Mouse (Mus musculus): ENCODE results near the gene Mfsd6. TPM values are rescaled to one million over a fixed set of nuclear protein-coding genes. Genes with fewer than 3 reads are reported as not detected.

The Mfsd6 gene
- 0.47 and 0.50 TPM in 2 replicates for total RNA-seq (2012; rRNA removed)
- total RNA-seq (2014; rRNA removed), result 0.36 and 0.38 TPM in 2 replicates
- 0.63 and 0.89 TPM in 2 replicates for polyA plus RNA-seq (2012; ENCODE audit: insufficient read length, low read depth)

GRCm38 (mm10) chr1:52727056-52727900, at the start of gene Mfsd6:
Gene Mfsd6, minus strand, starts transcription at chr1:52727462.
- peaks cover 40% of the 10 kb centered on the region for H3K27me3 ChIP-seq (replicated peaks)
- H3K4me1 ChIP-seq (ENCODE audit: control insufficient read depth in 1 of 2, insufficient read depth in 2 of 2), result peaks cover 6 to 17% of the 10 kb centered on the region in 2 experiments
- peaks cover under 1% of the 10 kb centered on the region for H3K9me3 ChIP-seq (replicated peaks; ENCODE audit: low read length)
- TF ChIP-seq ZMIZ1 (IDR thresholded peaks at IDR 0.05; ENCODE audit: low read depth, low read length) (no peak), UBTF (IDR thresholded peaks at IDR 0.05; ENCODE audit: low read depth, low read length) (peak; percentile 71; the same call in 1 of the 2 replicates)
- H3K36me3 ChIP-seq (replicated peaks in 1 of 2; ENCODE audit: control insufficient read depth in 1 of 2, insufficient read depth in 1 of 2, low read length in 1 of 2), result no peaks in the 10 kb centered on the region
- H3K4me2 ChIP-seq (ENCODE audit: insufficient read depth, low read depth, poor library complexity, severe bottlenecking), result peak within 1 kb of the TSS; percentile 91
- DNase-seq (ENCODE audit: extremely low read depth), result peak; percentile 11
- dilution Hi-C loops (cut with MboI; ENCODE audit: extremely low pct_ligation_motif_present, extremely low pct_unique_long_range_greater_than_20kb, low sequenced_read_pairs) (no loop called here), in situ Hi-C loops (cut with MboI; ENCODE audit: low pct_ligation_motif_present, low pct_unique_long_range_greater_than_20kb, low sequenced_read_pairs) (no loop called here)
- H3K79me2 ChIP-seq (replicated peaks; ENCODE audit: control insufficient read depth, extremely low read depth, insufficient read depth, poor library complexity, severe bottlenecking), result no peaks in the 10 kb centered on the region
- no peak within 1 kb of the TSS for H3K27ac ChIP-seq (ENCODE audit: insufficient read depth, low read depth)
- peak within 1 kb of the TSS; percentile 35 for H3K9ac ChIP-seq (ENCODE audit: insufficient read depth, low read depth)
- H3K4me3 ChIP-seq (replicated peaks in 1 of 3; ENCODE audit: low read depth in 2 of 3, low read length in 2 of 3, poor library complexity in 1 of 3), result peak within 1 kb of the TSS; percentile 16 to 66 (median 64)

- peaks cover 3 to 22% of the 10 kb centered on the region in 2 experiments; a peak in 3 of 4 replicates for H3K4me1 ChIP-seq (ENCODE audit: control insufficient read depth in 1 of 2, insufficient read depth in 2 of 2)
- in situ Hi-C loops (cut with MboI; ENCODE audit: low pct_ligation_motif_present, low pct_unique_long_range_greater_than_20kb, low sequenced_read_pairs), result no loop called here
- no peak overlapping the region for H3K9ac ChIP-seq (ENCODE audit: insufficient read depth, low read depth)
- DNase-seq (ENCODE audit: extremely low read depth), result no peak
- H3K4me3 ChIP-seq (replicated peaks in 1 of 3; ENCODE audit: low read depth in 2 of 3, low read length in 2 of 3, poor library complexity in 1 of 3), result no peak overlapping the region
- no peak overlapping the region for H3K4me2 ChIP-seq (ENCODE audit: insufficient read depth, low read depth, poor library complexity, severe bottlenecking)
- H3K36me3 ChIP-seq (replicated peaks in 1 of 2; ENCODE audit: control insufficient read depth in 1 of 2, insufficient read depth in 1 of 2, low read length in 1 of 2), result no peaks in the 10 kb centered on the region
- H3K79me2 ChIP-seq (replicated peaks; ENCODE audit: control insufficient read depth, extremely low read depth, insufficient read depth, poor library complexity, severe bottlenecking), result no peaks in the 10 kb centered on the region
- dilution Hi-C loops (cut with MboI; ENCODE audit: extremely low pct_ligation_motif_present, extremely low pct_unique_long_range_greater_than_20kb, low sequenced_read_pairs), result no loop called here
- TF ChIP-seq MAX (IDR thresholded peaks at IDR 0.05; ENCODE audit: low read length) (no peak), POLR2AphosphoS2 (IDR thresholded peaks at IDR 0.05; ENCODE audit: low read depth, low read length) (no peak), USF2 (conservative IDR thresholded peaks at IDR 0.05; ENCODE audit: low read depth, low read length) (no peak), POLR2A (IDR thresholded peaks at IDR 0.05; ENCODE audit: low read depth, low read length) (no peak), TBP (conservative IDR thresholded peaks at IDR 0.05; ENCODE audit: low read depth, low read length) (no peak), IRF4 (IDR thresholded peaks at IDR 0.05; ENCODE audit: low read depth, low read length) (no peak), ETS1 (conservative IDR thresholded peaks at IDR 0.05; ENCODE audit: low read depth, low read length) (no peak), GABPA (IDR thresholded peaks at IDR 0.05; ENCODE audit: insufficient replicate concordance, low read depth, low read length) (no peak), CTCF (conservative IDR thresholded peaks at IDR 0.05 in 1 of 2, IDR thresholded peaks at IDR 0.05 in 1 of 2; ENCODE audit: low read depth in 2 of 2, low read length in 2 of 2) (no peak), ZKSCAN1 (IDR thresholded peaks at IDR 0.05; ENCODE audit: borderline replicate concordance, low read depth, low read length) (no peak), RAD21 (IDR thresholded peaks at IDR 0.05; ENCODE audit: low read depth, low read length) (no peak), NELFE (IDR thresholded peaks at IDR 0.05; ENCODE audit: low read depth, low read length) (no peak)
- no peaks in the 10 kb centered on the region for H3K27me3 ChIP-seq (replicated peaks)
- H3K9me3 ChIP-seq (replicated peaks; ENCODE audit: low read length), result no peaks in the 10 kb centered on the region
- H3K27ac ChIP-seq (ENCODE audit: insufficient read depth, low read depth), result no peak overlapping the region
Measured at GRCm38 (mm10) chr1:52765176-52766111, 38.2 kb upstream of the Mfsd6 start.
